Mouse (Mus musculus) ES-Bruce4 (cell line): Measurements from ENCODE around the gene Dtx3l.

Experiments
- CTCF ChIP-seq: IDR thresholded peaks from one replicate; pipeline ENCODE4 v1.8.1; 2011; ENCODE audit warnings: low read depth, low read length
- EP300 ChIP-seq: IDR thresholded peaks from 2 replicates; pipeline ENCODE4 v1.6.1; 2011; ENCODE audit warnings: low read depth, low read length; ENCODE audit not compliant: insufficient read depth

DNA sequence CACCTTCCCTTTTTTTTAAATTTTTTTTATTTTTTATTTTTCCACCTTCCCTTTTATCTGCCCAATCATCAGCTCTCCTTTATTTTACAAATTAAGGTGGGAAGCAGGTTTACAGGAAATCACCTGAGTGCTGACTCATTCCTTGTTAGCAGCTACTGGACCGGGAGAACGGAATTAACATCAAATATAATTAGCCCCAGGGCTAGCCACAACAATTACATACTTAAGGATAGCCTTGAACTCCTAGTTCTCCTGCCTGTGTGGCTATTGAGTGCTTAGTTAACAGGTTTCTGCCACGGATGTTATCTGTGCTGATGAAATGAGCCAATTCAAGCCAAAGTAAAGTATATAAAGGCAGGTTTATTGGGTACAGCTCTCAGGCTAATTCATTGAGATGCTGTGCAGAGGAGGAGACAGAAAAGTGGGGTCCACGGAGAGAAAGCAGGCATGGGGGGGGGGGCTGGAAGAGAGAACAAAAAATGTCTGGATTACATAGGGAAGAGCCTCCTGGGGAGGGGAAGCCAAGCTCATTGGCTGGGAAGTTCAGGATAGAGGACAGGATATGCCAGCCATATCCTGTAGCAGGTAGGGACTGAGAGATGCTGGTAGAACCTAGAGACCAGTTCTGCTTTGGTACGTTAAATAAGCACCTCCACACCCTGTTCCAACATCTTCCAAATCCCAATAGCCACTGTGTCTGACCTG, 27.6 kb upstream of the Dtx3l start:
- TF ChIP-seq CTCF (no peak), EP300 (no peak)
